Mouse (Mus musculus) bone marrow, adult 2 months (tissue): ENCODE measurements around the gene Grip1.

Source experiments
- CTCF ChIP-seq: fragments of 200-500 bp; IDR thresholded peaks from 2 replicates; pipeline ENCODE4 v1.5.1; 2011; ENCODE audit warnings: low read length, control low read depth; ENCODE audit not compliant: control insufficient read depth, insufficient read depth
- POLR2A ChIP-seq: fragments of 200-500 bp; IDR thresholded peaks from 2 replicates; pipeline ENCODE4 v1.6.1; 2011; ENCODE audit warnings: low read depth, mild to moderate bottlenecking, control low read depth, low read length, borderline replicate concordance; ENCODE audit not compliant: control insufficient read depth

- TF ChIP-seq POLR2A: no peak
- TF ChIP-seq CTCF: no peak
These were observed 497.8 kb downstream of the Grip1 start for GRCm38 (mm10) chr10:119951460-119951859.
